Mouse (Mus musculus) erythroblast, adult 5-6 weeks (primary cell): ENCODE results near the gene Kdm2a. TPM values are rescaled to one million over a fixed set of nuclear protein-coding genes. Genes with fewer than 3 reads are reported as not detected.

Experiments
- ATAC-seq: replicated peaks from 2 replicates; pipeline ENCODE4 v1.8.0; 2016; ENCODE audit warnings: moderate number of reproducible peaks, mild to moderate bottlenecking, moderate TSS enrichment, inconsistent platforms; ENCODE audit not compliant: poor library complexity, low FRiP score, severe bottlenecking
- total RNA-seq, 2 experiments: library from RNA; stranded (forward) in 1 of 2; stranded (reverse) in 1 of 2; fragments of 150-400 nt in 1 of 2; fragments of 200-764, 138-1000 nt in 1 of 2; gene quantifications; 2 replicates each; pipeline versions ENCODE4 v1.2.3 to v1.2.4; 2015 to 2017; ENCODE audit warnings: low replicate concordance in 2 of 2

Gene Kdm2a
- total RNA-seq, 2 experiments from 2014 or later, result 57.5 to 71.1 TPM

- no peak for ATAC-seq
Observed at GRCm38 (mm10) chr19:4302936-4303639, 95.0 kb downstream of the Kdm2a start.

- ATAC-seq, result no peak
Observed at GRCm38 (mm10) chr19:4301735-4302651, 96.1 kb downstream of the Kdm2a start.

GRCm38 (mm10) chr19:4300852-4301734 is 97.0 kb downstream of the Kdm2a start:
- ATAC-seq, result no peak

DNA sequence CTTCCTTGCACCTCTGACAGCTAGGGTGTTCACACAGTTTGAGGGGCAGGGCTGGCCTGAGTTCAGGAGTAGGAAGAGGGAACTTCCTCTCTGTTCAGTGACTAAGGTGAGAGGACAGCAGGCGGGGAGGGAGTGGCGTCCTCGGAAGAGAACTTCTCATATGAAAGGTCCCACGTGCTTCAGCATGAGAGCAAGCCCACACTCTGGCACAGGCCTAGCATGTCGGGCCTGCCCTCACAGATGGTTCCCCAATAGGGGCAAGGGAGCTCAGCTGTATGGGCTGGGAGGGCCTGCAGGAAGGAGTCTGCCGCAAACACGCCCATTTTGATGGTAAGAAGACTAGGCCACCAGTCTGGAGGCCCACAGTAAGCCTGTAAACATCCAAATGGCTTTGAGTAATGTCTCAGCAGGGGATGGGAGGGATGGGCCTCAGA is 97.8 kb downstream of the Kdm2a start:
- ATAC-seq, result no peak

- no peak for ATAC-seq
Observed at GRCm38 (mm10) chr19:4299574-4300270, 98.4 kb downstream of the Kdm2a start.

DNA sequence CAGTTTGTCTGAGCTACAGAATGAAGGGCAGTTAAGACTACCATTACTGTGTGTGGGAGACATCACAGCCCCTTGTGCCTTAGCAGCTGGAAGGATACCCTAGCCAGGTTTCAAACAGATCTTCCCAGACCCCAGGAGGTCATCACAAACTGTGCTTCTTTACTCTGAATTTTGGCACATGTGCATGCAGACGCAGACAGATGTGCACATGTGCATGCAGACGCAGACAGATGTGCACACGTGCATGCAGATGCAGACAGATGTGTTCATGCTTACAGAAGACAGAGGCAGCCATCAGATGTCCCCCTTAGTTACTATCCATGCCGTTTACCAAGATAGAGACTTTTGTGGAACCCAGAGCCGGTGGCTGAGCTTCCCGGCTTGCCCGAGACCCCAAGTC is 99.0 kb downstream of the Kdm2a start:
- ATAC-seq, result no peak

DNA sequence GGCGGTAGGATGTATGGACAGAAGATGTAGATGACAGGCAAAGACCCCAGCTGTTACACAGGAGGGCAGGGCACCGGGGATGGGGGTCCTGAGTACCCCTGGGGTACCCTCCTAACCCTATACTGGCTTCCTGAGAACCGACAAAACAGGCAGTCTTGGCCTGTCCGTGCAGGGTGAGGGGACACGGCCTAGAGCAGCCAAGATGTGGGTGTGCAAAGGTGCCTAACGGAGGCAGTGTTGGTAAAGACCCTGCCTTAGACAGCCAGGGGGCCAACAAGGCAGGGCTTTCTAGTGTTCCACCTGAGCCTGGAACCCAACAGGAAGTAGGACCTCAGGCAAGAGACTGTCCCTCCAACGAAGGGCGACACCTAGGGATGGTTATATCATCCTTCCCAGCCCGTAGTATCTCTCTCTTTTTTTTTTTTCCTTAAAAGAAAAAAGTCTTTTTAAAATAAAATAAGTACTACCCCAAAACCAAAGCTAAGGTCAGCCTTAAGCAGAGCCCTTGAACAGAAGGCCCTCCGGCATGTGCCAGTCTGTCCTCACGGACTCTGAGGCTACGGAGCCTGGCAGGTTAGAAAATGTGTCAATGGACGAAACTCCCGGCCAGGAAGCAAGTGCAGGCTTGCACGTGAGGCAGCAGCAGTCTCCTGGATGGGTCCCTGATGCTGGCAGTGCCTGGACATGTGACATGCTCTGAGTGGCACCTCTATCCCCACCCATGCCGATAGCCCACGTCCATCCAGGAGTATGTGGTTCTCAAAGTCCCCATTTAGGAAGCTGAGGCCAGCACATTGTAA is 99.6 kb downstream of the Kdm2a start:
- ATAC-seq, result no peak

- ATAC-seq, result no peak
Observed at GRCm38 (mm10) chr19:4297851-4298250, 100.2 kb downstream of the Kdm2a start.

DNA sequence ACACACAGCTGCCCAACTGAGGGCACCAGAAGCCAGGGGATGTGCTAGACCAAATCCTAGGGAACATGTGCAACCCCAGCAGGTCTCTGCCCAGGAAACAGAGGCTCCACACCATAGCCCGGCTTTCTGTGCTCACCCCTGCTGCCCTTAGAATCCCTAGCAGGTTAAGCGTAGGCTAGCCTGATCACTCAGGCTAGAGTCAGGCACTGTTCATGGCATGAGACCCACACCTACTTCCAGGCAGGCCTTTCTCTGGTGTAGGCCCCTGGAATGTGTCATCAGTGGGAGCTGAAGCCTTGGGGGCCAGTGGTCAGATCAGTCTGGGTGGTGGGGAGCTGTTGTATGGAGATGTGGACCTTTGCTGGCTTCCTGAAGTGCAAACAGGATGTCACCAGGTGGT is 101.5 kb downstream of the Kdm2a start:
- ATAC-seq, result no peak

DNA sequence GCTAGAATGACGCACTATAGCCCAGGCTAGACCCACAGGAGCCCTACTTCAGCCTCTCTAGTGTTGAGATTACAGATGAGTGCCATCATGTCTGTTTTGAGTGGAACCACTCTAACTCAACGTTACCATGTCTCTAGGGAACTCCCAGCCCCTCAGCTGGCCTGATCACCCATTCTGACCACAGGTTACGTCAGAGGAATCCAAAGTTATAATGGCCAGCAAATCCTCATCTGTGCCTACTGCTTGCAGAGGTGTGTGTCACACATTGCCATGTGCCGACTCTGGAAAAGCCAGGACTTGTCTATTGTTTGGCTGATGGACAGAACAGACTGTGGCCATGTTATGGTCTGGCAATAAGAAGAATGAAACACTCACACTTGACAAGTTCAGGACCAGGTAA is 102.7 kb downstream of the Kdm2a start:
- ATAC-seq, result no peak

GRCm38 (mm10) chr19:4294381-4295097 is 103.5 kb downstream of the Kdm2a start:
- no peak for ATAC-seq

GRCm38 (mm10) chr19:4291161-4291560 is 106.9 kb downstream of the Kdm2a start:
- no peak for ATAC-seq

GRCm38 (mm10) chr19:4290749-4291148 is 107.3 kb downstream of the Kdm2a start:
- no peak for ATAC-seq

DNA sequence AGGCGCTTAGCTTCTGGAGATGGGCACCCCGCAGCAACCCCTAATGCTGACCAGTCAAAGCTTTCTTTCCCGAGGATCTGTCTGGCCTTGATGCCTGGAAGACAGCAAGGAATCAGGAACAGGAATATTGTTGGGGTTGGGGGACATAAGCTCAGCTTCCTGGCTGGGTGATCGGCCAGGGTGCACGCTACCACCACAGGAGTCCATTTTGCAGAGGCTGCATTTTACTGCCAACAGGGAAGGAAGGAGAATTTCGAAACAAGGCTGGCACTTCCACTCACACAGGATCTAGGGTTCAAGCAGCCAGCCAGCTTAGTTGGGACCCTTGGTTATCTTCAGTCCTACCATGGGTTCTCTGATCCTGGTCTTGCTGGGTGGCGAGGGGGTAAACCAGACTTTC is 114.4 kb downstream of the Kdm2a start:
- ATAC-seq, result no peak

GRCm38 (mm10) chr19:4282898-4283553 is 115.1 kb downstream of the Kdm2a start, which contains the start of gene Ankrd13d:
Ankrd13d (minus strand) TSS chr19:4283137.
- peak; percentile 71 for ATAC-seq

DNA sequence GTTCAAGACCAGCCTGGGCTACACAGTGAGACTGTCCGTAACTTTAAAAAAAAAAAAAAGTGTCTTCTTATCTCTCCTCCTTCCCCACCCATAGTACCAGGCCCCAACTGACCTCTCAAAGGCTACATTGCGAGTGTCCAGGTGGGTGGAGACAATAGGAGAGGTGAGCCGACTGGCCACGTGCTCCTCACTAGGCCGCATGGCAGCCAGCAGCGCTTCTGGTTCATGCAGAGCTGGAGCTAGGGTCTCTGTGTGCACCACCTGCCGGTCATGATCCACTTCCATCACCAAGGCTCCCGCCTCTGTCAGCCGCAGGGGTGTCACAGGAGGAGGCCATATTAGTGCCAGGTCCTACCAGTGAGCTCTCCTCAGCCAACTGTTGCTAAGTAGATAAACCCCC is 117.7 kb downstream of the Kdm2a start:
- ATAC-seq, result no peak

- no peak for ATAC-seq
Observed at GRCm38 (mm10) chr19:4279487-4279886, 118.6 kb downstream of the Kdm2a start.
